24 mouse cellular contexts compared by ENCODE assay signal in genomic region chr2:114167837-114168236, GRCm38 (mm10). TPM values are rescaled to one million over a fixed set of nuclear protein-coding genes. Genes with fewer than 3 reads are reported as not detected.
DNase-seq lines count a peak whose midpoint lies in the region; ATAC-seq and TF ChIP-seq lines count a peak whose summit lies in the region.
"Had no signal": no experiment of that assay in that cellular context is flagged by ENCODE, and none has a peak within 500 bp of the region (broad histone marks: within the 10 kb centered on the region; RNA-seq: fewer than 3 reads in every experiment).

No protein-coding gene starts in this region.

- intact Hi-C loops in left cerebral cortex, adult 2 months (cut with DNase I): no loop called here
- intact Hi-C loops in left cerebral cortex, postnatal 10 days (cut with DNase I): no loop called here

- no peak for TF ChIP-seq CTCF in left cerebral cortex, adult 2 months (IDR thresholded peaks at IDR 0.05)

- peak overlapping the region; percentile 45 for H3K27ac ChIP-seq in left cerebral cortex, adult 2 months
- H3K27ac ChIP-seq: embryonic facial prominence, embryonic 10.5 days; embryonic facial prominence, embryonic 12.5 days; forebrain, embryonic 13.5 days; forebrain, embryonic 15.5 days had no signal

- H3K4me3 ChIP-seq in left cerebral cortex, adult 2 months: no peak overlapping the region
- H3K4me3 ChIP-seq: embryonic facial prominence, embryonic 10.5 days; embryonic facial prominence, embryonic 12.5 days; forebrain, embryonic 13.5 days; forebrain, embryonic 15.5 days had no signal

- ATAC-seq in frontal cortex, adult (ENCODE audit: low TSS enrichment): peak; percentile 89
- ATAC-seq: activated CD4-positive, CD25-positive, alpha-beta regulatory T cell, adult 4 months; CD4-positive, CD25-positive, alpha-beta regulatory T cell, adult 4 months; forebrain, embryonic 13.5 days; forebrain, embryonic 15.5 days; forebrain, postnatal 0 days; Patski had no signal

- DNase-seq in frontal cortex, postnatal 14 days (ENCODE audit: low spot score in 2 of 2): no peak
- DNase-seq in left cerebral cortex, adult 2 months (ENCODE audit: extremely low spot score in 1 of 2, low spot score in 2 of 2): no peak
- DNase-seq in left cerebral cortex, postnatal 10 days (ENCODE audit: extremely low spot score in 1 of 2, low spot score in 2 of 2): no peak
- peak; percentile 62 for DNase-seq in adipocyte (ENCODE audit: low spot score)
- peak; percentile 69 for DNase-seq in telencephalon, adult 2 months (ENCODE audit: low read depth, low spot score)
- no peak for DNase-seq in cerebellum, postnatal 4 days (ENCODE audit: low spot score in 2 of 2)
- DNase-seq: adrenal gland, adult 2 months; adrenal gland, postnatal 10 days; adrenal gland, postnatal 25 days; B cell, adult 2 months; cerebellum, adult 18-20 months; cerebellum, adult 8-10 months; cerebellum, adult 9-11 months; cerebellum, postnatal 14 days; cerebellum, postnatal 36 days; forebrain, postnatal 0 days had no signal

RNA-seq across cellular contexts. Expression of gene Aqr, which starts 19.0 kb away (rescaled TPM):
- total RNA-seq in left cerebral cortex, adult 2 months (2021): 10 to 100 TPM; 31.0 to 33.1 TPM
- 10 to 100 TPM; 24.8 to 27.7 TPM for total RNA-seq in left cerebral cortex, postnatal 10 days (2021)

RNA-seq across cellular contexts. Expression of gene Zfp770, which starts 33.4 kb away (rescaled TPM):
- 10 to 100 TPM; 22.1 to 22.3 TPM for total RNA-seq in left cerebral cortex, adult 2 months (2021)
- total RNA-seq in left cerebral cortex, postnatal 10 days (2021): 10 to 100 TPM; 29.3 to 30.8 TPM

Comparison
In these comparisons a context has a peak if more than half of its experiments do, and no peak if none do; other contexts are left out.
1. DNase-seq: peak in adipocyte (single experiment) and telencephalon, adult 2 months (single experiment); none in frontal cortex, postnatal 14 days (0 of 2), left cerebral cortex, adult 2 months (0 of 2), left cerebral cortex, postnatal 10 days (0 of 2) and cerebellum, postnatal 4 days (0 of 2).